Mouse (Mus musculus) midbrain, embryonic 10.5 days (tissue): ENCODE measurements around the gene Ift27. TPM values are rescaled to one million over a fixed set of nuclear protein-coding genes. Genes with fewer than 3 reads are reported as not detected.

Experiments used
- DNase-seq: peaks from one replicate; pipeline ENCODE4 v3.0.0-alpha.2; 2017; ENCODE audit warnings: low spot score
- H3K27ac ChIP-seq: fragments of 300-500 bp; sonication (generic); replicated peaks from 2 replicates; pipeline ENCODE4 v1.5.1; 2016; ENCODE audit warnings: mild to moderate bottlenecking
- H3K27me3 ChIP-seq: fragments of 300-500 bp; sonication (generic); 2 replicates; pipeline ENCODE4 v1.6.1; 2016; ENCODE audit warnings: low read depth, mild to moderate bottlenecking; ENCODE audit not compliant: poor library complexity, severe bottlenecking
- H3K36me3 ChIP-seq: fragments of 300-500 bp; sonication (generic); 2 replicates; pipeline ENCODE4 v1.6.1; 2016; ENCODE audit warnings: mild to moderate bottlenecking, moderate library complexity
- H3K4me1 ChIP-seq: fragments of 300-500 bp; sonication (generic); 2 replicates; pipeline ENCODE4 v1.6.1; 2016
- H3K4me3 ChIP-seq: fragments of 300-500 bp; sonication (generic); 2 replicates; pipeline ENCODE4 v1.5.1; 2016; ENCODE audit warnings: mild to moderate bottlenecking, moderate library complexity
- H3K9me3 ChIP-seq: fragments of 300-500 bp; sonication (generic); replicated peaks from 2 replicates; pipeline ENCODE4 v1.6.1; 2016; ENCODE audit warnings: mild to moderate bottlenecking
- WGBS: fragments of 180-500 bp; shearing (Covaris S2); methylation state at CpG from one replicate; pipeline ENCODE4 v1.1.7; 2016; 5-methylcytosine and 5-hydroxymethylcytosine counted together
- polyA plus RNA-seq: library from polyadenylated mRNA; unstranded; fragments of >200 nt; fragmentation: Nextera tagmentation; extraction: Ambion mirVana; gene quantifications from 2 replicates; pipeline ENCODE4 v1.2.1, GENCODE M21; 2016

The Ift27 gene
- polyA plus RNA-seq = 172 and 181 TPM in 2 replicates

DNA sequence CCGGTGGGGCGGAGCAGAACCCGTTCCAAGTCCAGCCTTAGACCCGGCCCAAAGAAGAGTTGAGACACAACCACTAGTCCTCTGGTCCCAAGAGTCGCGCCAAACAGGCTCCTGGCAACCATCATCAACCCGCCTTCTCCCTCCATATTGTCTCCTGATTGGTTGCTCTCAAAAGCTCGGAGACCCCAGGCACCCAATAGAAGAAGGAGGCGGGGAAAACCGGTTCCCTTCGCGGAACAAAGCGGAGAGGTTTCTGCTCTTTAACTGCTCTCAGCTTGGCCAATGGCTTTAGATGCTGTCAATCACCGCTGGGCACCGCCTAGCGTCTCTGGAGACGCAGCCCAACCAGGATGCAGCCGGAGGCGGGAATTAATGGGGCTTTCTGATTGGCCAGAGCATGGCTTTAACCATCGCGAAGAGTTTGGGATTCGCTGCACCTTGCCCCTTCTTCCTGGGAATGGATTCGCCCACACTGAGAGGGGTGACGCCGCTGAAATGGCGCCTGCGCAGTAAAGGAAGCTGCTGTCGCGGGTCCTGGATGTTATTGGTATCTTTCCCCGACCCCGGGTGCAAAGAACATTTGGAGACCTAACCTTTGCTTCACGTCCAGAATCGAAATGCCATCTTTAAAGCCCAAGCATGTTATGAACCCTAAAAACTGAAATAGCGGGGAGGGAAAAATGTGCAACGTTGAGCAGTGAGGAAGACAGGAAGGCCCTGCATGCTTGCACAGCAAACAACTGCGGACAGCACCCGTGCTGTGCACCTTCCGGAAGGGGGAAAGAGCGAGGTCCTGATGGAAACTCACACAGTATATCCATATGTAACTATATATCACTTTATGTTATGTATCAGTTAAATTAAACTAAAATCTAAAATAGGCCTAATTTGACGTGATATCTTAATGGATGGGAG lies at the start of gene Ift27:
Ift27 (minus strand) TSS at position 136 of the 915 bp plus-strand sequence.
- H3K4me1 ChIP-seq = peaks cover 45% of the 10 kb centered on the region
- WGBS = 1% methylated on average over 40 of the region's 40 CpGs

DNA sequence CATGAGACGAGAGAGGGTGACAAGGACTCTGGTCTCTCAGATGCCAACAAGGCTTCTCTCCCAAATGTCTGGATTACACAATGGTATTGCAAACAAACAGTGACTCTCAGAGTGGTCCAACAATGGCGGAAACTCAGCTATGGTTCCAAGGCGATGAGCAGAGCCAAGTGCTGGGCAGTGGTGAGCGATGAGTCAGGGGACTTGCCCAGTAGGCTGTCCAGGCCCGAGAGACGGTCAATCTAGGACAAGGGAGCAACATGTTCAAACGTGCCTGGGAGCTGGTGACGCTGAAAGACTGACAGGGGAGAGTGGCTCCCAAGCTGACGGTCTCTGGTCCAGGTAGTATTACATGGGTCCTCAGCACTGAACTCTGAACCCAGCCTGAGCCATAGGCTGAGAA lies 41.4 kb upstream of the Ift27 start:
- DNase-seq = no peak
- H3K27me3 ChIP-seq = no peaks in the 10 kb centered on the region
- 84% methylated on average over 9 of the region's 9 CpGs for WGBS
- H3K4me3 ChIP-seq = no peak overlapping the region
- 0 out of 2 replicates have a peak, but pooled peaks cover under 1% of the 10 kb centered on the region for H3K9me3 ChIP-seq
- H3K36me3 ChIP-seq = no peaks in the 10 kb centered on the region
- H3K4me1 ChIP-seq = no peaks in the 10 kb centered on the region
- no peak overlapping the region for H3K27ac ChIP-seq

More for the DNA sequence above, at the start of gene Ift27:
- Histone ChIP-seq H3K27me3 (no peaks in the 10 kb centered on the region), H3K9me3 (no peaks in the 10 kb centered on the region), H3K4me3 (peak within 1 kb of the TSS; percentile 79), H3K36me3 (peaks cover 10% of the 10 kb centered on the region), H3K27ac (peak within 1 kb of the TSS; percentile 90)
- DNase-seq = peak; percentile 98

DNA sequence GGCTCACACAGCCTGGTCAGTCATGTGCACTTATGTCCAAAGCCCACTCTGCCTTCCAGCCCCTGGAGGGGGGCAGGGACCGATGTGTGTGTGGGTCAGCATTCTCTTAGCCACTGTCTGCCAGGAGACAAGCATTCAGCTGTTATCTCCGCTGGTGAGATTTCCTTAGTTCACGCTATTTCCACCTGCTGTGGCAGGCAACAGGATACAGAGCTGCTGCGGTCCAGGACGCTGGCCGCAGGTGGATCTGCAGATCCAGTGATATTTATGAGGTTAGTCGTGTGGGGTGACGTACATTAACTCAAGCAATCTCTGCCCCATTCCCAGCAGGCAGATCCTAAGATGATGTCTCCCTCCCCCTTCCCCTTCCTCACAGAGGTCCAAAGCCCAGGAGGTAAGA lies 37.5 kb upstream of the Ift27 start:
- H3K9me3 ChIP-seq = peaks cover 11% of the 10 kb centered on the region; the same call in 1 of the 2 replicates
- DNase-seq = no peak
- H3K27me3 ChIP-seq = 0 out of 2 replicates have a peak, but pooled peaks cover 4% of the 10 kb centered on the region
- no peaks in the 10 kb centered on the region for H3K4me1 ChIP-seq
- H3K4me3 ChIP-seq = no peak overlapping the region
- H3K36me3 ChIP-seq = no peaks in the 10 kb centered on the region
- H3K27ac ChIP-seq = no peak overlapping the region
- 83% methylated on average over 8 of the region's 8 CpGs for WGBS

DNA sequence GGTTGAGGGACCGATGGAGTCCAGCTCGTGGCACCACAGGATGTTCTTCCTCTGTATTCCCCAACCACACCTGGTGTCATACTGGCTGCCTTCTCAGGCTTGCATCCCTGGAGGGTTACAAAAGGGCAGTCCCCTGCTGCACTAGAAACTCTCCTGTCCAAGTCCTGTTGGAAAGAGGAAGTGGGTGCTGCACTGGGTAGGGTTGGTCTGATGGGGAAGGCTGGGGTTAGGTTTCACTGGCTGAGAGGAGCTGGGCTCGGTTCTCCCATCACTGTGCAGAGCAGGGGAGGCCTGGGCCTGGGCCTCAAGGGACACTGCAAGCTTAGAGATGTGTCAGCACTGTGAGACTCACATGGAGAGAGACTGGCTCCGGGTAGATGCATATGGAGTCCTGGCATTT lies 36.3 kb upstream of the Ift27 start:
- peaks cover 11% of the 10 kb centered on the region; the same call in 1 of the 2 replicates for H3K9me3 ChIP-seq
- no peak for DNase-seq
- 89% methylated on average over 4 of the region's 4 CpGs for WGBS
- H3K4me3 ChIP-seq = no peak overlapping the region
- no peaks in the 10 kb centered on the region for H3K4me1 ChIP-seq
- peaks cover 14% of the 10 kb centered on the region for H3K27me3 ChIP-seq
- no peaks in the 10 kb centered on the region for H3K36me3 ChIP-seq
- H3K27ac ChIP-seq = no peak overlapping the region

DNA sequence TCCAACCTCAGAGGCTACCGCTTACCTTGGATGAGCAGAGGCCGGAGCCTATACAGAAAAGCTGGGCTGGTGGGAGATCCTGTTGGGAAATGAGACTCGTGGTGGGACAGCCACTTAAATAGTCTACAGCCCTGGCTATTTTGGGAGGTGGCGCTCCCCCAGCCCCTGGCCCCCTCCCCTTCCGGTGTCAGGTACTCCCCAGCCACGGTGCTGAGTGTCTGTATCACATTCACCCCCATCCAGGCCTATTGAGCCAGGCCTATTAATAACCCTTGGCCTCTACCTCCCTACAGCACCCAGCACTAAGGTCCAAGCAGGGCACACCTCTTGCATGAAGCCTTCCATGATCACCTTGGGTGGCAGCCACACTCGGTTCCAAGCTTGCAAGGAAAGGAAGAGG lies 32.4 kb upstream of the Ift27 start, which contains the start of gene Pvalb:
Pvalb (minus strand) TSS at position 89 of the 400 bp plus-strand sequence.
- Histone ChIP-seq H3K27me3 (peaks cover 53% of the 10 kb centered on the region), H3K4me3 (no peak within 1 kb of the TSS)

DNA sequence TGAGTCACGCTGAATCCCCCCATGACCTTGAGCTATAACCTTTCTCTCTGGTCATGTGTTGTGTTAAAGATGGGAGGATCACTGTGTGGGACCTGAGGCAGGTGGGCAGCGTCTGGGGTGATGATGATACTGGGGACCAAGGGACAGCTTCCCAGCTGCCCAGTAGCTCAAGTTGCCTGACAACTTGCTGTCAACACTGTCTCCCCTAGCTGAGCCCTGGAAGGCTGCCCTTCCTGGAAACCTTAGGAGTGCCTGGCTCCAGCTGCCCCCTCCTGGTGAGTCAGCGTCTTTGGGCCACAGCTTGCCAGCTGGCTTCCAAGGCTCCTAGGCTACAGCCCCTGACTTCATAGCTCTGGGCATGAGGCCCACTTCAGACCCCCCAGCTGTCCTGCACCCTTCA lies 31.3 kb upstream of the Ift27 start:
- Histone ChIP-seq H3K27me3 (peaks cover 55% of the 10 kb centered on the region), H3K27ac (no peak overlapping the region), H3K4me3 (no peak overlapping the region)

More for the DNA sequence above, 32.4 kb upstream of the Ift27 start, which contains the start of gene Pvalb:
- no peak for DNase-seq
- H3K27ac ChIP-seq = no peak within 1 kb of the TSS
- peaks cover 12% of the 10 kb centered on the region for H3K4me1 ChIP-seq
- H3K36me3 ChIP-seq = no peaks in the 10 kb centered on the region
- peaks cover 11% of the 10 kb centered on the region; the same call in 1 of the 2 replicates for H3K9me3 ChIP-seq
- WGBS = 90% methylated on average over 7 of the region's 7 CpGs

DNA sequence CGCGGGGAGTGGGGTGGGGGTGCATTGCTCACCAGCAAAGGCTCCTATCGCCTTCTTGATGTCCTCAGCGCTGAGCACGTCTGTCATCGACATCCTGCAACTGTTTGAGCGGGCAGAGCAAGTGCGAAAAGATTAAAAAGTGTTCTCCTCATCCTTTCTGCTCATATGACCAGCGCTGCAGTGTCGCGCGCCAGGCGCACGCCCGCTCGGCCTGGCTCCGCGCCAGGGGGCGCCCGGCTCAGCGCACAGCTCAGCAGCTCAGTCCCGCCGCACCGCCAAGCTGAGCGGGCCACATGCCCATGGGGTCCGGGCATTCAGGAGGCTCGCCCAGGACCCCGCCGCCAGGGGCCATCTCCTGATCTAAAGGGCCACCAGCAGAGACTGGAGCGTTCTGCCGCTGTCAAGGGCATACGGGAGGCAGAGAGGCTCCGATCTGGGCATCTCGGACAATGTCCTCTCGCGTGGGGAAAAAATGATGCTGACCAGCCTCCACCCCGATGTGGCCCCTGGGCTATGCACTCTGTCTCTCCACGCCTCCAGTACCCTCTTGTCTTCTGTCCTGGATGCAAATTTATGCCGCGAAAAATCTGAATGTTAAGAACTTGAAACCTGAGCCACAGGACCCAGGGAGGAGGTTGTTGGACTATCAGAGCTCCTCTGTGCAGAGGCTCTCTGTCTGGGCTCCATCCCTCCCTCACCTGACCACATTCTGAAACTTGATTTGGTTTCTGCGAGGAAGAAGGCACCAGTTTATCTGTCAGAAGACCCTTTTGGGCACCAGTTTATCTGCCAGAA lies 30.3 kb upstream of the Ift27 start:
- DNase-seq = peak; percentile 46
- peak overlapping the region; percentile 53 for H3K4me3 ChIP-seq
- no peaks in the 10 kb centered on the region for H3K36me3 ChIP-seq
- H3K4me1 ChIP-seq = peaks cover 12% of the 10 kb centered on the region
- WGBS = 1% methylated on average over 41 of the region's 41 CpGs
- peaks cover 55% of the 10 kb centered on the region for H3K27me3 ChIP-seq
- H3K9me3 ChIP-seq = 0 out of 2 replicates have a peak, but pooled peaks cover 3% of the 10 kb centered on the region
- H3K27ac ChIP-seq = peak overlapping the region; percentile 55; the same call in 1 of the 2 replicates

More for the DNA sequence above, 31.3 kb upstream of the Ift27 start:
- Histone ChIP-seq H3K9me3 (peaks cover 10% of the 10 kb centered on the region; the same call in 1 of the 2 replicates), H3K36me3 (no peaks in the 10 kb centered on the region), H3K4me1 (peaks cover 12% of the 10 kb centered on the region)
- whole genome bisulfite sequencing = 37% methylated on average over 3 of the region's 3 CpGs
- no peak for DNase-seq

DNA sequence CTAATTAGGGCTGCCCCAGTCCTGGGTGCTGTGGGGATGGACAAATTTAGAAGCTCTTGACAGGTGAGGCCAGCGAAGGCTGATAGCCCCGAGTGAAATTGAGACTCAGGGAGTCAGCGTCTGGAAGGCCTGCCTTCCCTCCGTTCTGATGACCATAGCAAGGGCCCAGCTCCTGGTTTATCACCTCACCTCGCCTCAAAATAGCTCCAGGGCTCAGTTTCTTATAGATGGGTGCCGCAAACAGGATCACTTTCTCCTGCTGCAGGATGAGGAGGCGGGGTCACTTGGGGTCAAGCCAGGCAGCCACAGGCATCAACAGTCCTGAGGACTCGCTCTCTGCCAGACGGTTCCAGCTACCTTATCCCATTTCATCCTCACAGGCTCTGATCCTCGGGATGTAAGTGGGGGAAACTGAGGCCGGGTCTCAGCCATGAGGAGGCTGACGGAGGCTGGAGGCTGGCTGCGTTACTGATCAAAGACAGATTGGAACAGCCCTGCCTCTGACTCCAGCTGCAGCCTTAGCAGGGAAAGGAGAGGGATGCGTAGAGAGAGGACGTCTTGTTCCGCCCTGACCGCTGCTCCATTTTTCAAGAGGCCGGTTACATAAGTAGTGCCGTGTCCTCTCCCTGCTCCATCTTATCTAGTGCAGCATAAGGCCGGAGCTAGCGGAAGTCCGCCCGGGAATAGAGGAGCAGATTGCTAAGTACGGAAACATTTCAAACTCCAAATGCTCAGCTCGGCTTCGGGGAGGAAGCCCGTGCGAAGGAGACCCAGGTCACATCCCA lies 21.4 kb upstream of the Ift27 start:
- 80% methylated on average over 28 of the region's 28 CpGs for WGBS
- H3K27ac ChIP-seq = no peak overlapping the region
- H3K36me3 ChIP-seq = no peaks in the 10 kb centered on the region
- DNase-seq = no peak
- no peaks in the 10 kb centered on the region for H3K9me3 ChIP-seq
- no peak overlapping the region for H3K4me3 ChIP-seq
- H3K27me3 ChIP-seq = no peaks in the 10 kb centered on the region
- 0 out of 2 replicates have a peak, but pooled peaks cover 5% of the 10 kb centered on the region for H3K4me1 ChIP-seq

DNA sequence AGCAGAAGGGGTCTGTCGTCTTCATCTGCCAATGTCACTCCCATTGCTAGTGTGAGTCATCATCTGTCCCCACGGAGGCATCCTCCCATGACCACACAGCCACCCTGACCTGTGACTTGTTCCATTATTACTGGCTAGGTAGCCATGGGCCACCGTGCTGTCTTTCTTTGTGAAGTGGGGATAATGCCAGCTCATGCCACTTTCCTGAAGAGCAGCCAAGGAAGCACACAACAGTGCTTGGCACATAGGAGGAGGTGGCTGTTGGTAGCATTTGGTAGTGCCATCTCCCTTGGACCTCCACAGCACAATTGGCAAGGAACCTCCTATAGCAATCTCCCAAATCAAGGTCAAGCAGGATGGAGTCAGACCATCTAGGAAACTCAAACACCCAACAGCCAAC lies 20.4 kb upstream of the Ift27 start:
- H3K4me3 ChIP-seq = no peak overlapping the region
- no peaks in the 10 kb centered on the region for H3K36me3 ChIP-seq
- 80% methylated on average over 3 of the region's 3 CpGs for WGBS
- DNase-seq = no peak
- no peaks in the 10 kb centered on the region for H3K9me3 ChIP-seq
- H3K27me3 ChIP-seq = no peaks in the 10 kb centered on the region
- no peak overlapping the region for H3K27ac ChIP-seq
- 0 out of 2 replicates have a peak, but pooled peaks cover 5% of the 10 kb centered on the region for H3K4me1 ChIP-seq

DNA sequence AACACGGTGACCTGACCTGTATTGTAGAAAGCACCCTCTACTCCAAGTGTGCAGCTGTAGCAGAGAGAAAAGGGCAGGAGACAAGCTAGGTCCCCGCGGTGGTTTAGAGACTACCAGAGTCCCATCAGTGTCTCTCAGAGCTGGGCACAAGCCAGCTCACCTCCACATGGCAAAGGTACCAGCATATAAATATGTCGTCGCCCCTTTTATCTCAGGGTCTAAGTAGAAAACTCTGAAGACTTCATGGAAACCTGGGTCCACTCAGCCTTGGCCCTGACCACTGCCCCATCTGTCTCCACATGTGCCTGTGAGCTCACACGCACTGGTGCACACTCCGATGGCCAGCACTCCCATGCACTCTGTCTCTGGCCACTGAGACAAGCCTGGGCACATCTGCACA lies 15.7 kb upstream of the Ift27 start:
- no peak overlapping the region for H3K27ac ChIP-seq
- no peak overlapping the region for H3K4me3 ChIP-seq
- no peak for DNase-seq
- H3K36me3 ChIP-seq = no peaks in the 10 kb centered on the region
- peaks cover 12% of the 10 kb centered on the region; the same call in 1 of the 2 replicates for H3K4me1 ChIP-seq
- no peaks in the 10 kb centered on the region for H3K9me3 ChIP-seq
- no peaks in the 10 kb centered on the region for H3K27me3 ChIP-seq
- 94% methylated on average over 7 of the region's 7 CpGs for WGBS

DNA sequence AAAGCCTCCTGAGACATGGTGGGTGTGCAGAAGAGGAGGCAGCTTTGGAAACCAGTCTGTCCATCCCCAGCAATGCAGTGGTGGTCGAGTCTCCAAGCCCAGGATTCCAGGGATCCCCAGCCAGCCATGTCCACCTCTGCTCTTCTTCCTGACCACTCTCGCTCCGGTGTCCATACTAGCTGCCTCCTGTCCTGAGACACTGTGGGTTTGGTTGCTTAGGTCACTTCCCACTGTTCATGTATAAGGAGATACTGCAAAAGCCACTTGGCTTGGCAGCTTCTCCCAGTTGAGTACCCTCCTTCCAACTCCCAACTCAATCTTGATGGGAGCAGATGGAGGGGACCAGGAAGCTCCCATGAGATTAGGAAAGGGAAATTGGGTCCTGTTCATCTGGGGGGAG lies 14.6 kb upstream of the Ift27 start:
- Histone ChIP-seq H3K4me1 (peaks cover 17% of the 10 kb centered on the region; the same call in 1 of the 2 replicates), H3K9me3 (no peaks in the 10 kb centered on the region), H3K27ac (no peak overlapping the region), H3K27me3 (peaks cover 3% of the 10 kb centered on the region; the same call in 1 of the 2 replicates), H3K36me3 (no peaks in the 10 kb centered on the region), H3K4me3 (no peak overlapping the region)
- no peak for DNase-seq
- 88% methylated on average over 3 of the region's 3 CpGs for WGBS

DNA sequence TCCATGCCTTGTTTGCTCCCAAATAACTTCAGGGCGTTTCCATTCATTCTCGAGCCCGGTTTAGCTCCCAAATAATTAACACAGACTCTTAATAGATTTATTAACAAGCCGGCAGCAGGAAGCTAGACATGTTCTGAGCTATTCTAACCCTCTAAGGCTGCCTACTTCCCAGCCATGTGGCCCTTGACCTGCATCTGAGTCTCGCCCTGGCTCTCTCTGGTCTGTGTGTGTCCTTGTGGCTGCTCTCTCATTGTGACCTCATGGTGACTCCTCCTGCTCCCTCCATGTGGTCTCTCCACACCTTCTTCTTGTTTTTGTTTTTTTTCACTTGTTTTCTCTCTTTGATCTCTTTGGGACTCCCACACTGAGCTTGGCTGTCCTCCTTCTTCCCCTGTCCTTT lies 13.0 kb upstream of the Ift27 start:
- Histone ChIP-seq H3K27me3 (peaks cover 17% of the 10 kb centered on the region; the same call in 1 of the 2 replicates), H3K4me1 (peaks cover 20% of the 10 kb centered on the region), H3K27ac (no peak overlapping the region), H3K4me3 (no peak overlapping the region), H3K9me3 (no peaks in the 10 kb centered on the region), H3K36me3 (no peaks in the 10 kb centered on the region)
- 84% methylated on average over 5 of the region's 5 CpGs for WGBS
- DNase-seq = no peak
